Mouse (Mus musculus): ENCODE measurements around the gene Lrrfip1.

Gene Lrrfip1

GRCm38 (mm10) chr1:90999911-91000601 is 1.5 kb downstream of the Lrrfip1 start:
- no peak for DNase-seq

- DNase-seq: no peak
Observed at GRCm38 (mm10) chr1:91001101-91001500, 2.6 kb downstream of the Lrrfip1 start.

- no peak for DNase-seq
Observed at GRCm38 (mm10) chr1:91001871-91002539, 3.5 kb downstream of the Lrrfip1 start.

- DNase-seq: no peak
Observed at GRCm38 (mm10) chr1:91002641-91003040, 4.1 kb downstream of the Lrrfip1 start.

DNA sequence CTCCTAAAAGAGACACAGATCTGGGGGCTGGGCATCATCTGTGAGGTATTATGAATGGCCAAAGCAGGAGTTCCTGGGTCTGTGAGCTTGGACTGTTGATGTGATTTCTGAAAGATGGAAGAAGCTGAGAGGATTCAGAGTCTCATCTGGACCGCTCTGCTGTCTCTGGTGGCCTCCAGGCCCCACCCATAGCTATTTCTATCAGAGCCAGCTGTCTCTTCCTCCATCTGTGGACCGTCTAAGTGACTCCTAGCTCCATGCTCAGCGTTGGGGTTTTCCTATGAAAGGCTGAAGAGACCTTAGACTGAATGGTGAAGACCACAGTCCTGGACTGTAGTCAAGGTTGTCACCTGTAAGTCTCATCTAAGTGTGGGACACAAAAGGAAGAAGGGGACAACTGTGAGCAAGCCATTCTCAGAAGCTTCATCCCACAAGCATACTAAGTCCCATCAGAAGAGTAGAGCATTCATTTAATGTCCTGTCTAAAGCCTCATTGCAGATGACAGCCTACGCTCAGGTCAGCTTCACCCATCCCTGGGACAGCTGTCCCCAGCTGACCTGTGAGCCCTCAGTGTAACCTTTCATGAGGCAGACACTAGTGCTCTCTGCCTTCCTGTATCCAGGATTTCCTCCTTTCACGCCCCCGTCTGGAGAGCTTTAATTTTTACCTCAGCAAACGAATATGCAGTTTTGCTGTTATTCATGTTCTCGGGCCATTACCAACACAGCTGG is 5.2 kb downstream of the Lrrfip1 start:
- DNase-seq: no peak

GRCm38 (mm10) chr1:91006037-91006436 is 7.5 kb downstream of the Lrrfip1 start:
- no peak for DNase-seq

GRCm38 (mm10) chr1:91006708-91007107 is 8.2 kb downstream of the Lrrfip1 start:
- DNase-seq: no peak

- no peak for DNase-seq
Observed at GRCm38 (mm10) chr1:91008147-91008682, 9.7 kb downstream of the Lrrfip1 start.

DNA sequence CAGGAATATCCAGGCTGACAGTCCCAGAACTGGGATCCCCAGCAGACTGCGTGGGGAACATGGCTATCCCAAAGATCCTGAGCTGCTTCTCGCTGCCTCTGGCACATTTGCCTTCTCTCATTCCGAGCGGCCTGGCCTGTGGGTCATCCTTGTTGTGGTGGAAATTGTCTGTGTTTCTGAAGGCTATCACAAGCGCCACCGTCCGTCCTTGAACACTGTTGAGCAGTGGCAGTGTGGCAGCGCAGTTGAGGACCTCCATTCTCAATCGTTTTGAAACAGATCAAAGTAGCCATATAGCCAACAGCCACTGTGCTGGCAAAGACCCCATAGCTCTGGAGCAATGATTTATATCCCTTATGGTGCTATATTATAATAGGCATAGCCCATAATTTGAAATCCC is 10.2 kb downstream of the Lrrfip1 start:
- no peak for DNase-seq

DNA sequence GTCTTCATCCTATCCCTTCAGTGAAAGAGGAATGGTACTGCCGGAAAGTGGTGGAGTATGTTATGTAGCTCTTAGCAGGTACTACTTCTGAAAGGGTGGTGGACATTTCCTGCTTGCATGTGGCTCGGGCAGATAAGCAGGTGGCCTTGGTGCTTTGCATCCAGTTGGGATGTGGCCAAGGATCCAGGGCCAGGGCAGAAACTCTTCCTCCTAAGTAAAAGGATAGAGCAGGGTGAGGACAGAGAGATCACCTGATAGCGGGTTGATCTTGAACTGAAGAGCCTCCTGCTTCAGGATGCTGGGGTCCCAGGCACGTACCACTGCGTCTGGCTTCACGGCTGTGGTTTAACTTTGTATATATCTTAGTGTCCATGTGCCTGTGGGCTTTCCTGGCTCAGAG is 10.7 kb downstream of the Lrrfip1 start:
- DNase-seq: no peak

GRCm38 (mm10) chr1:91010216-91010615 is 11.7 kb downstream of the Lrrfip1 start:
- DNase-seq: no peak

DNA sequence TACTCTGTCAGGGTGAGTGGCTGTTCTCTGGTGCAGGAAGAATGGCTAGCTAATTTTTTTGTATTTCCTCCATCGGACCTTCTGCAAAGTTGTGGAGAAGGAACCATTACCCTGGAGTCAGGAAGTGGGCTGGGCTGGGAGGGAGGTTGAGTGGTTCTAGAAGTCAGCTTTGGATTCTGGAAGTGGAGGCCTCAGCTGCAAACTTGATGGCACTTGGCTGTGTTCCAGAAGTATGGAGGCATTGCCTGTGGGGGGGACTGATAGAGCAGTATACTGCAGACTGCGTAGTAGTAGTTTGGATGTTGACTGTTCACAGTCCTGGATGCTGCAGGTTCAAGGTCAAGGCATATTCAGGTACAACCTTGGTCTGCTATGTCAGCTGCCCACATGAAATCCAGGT is 12.2 kb downstream of the Lrrfip1 start:
- DNase-seq: no peak

GRCm38 (mm10) chr1:91011336-91011735 is 12.8 kb downstream of the Lrrfip1 start:
- no peak for DNase-seq

DNA sequence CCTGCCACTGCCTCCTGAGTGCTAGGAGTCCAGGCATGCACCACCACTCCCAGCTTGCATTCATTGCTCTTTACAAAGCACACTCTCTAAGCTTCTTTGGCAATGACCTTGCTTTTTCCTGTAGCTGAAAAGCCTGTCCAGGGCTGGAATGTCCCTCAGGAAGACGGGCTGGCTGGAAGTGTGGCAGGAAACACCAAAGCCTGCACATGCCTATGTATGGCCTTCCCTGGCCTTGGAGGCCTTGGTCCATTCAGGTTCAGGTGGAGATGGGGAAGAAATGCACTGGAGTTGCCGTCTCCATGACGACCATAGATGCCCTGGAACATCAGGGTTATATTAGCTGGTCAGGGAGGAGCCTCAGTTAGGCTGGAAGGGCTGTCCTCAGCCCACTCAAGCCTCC is 15.3 kb downstream of the Lrrfip1 start:
- DNase-seq: peak; percentile 27

DNA sequence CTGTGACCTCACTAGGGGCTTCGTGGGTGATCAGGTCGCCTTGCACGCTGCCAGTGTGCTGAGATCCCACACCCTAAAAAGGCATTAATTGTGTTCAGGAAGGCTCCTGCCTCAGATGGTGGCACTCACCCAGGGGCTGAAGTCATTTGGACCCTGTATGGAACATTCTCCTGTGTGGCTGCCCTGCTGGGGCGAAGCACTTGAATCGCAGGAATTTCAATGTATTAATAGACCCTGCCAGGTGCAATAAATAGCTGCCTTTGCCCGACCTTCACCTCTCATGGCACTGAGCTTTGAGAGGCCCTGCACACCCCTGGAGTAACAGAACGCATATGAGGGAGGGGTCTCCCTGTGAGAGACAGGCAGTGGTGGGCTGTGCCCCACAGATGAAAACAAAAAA is 17.0 kb downstream of the Lrrfip1 start:
- DNase-seq: peak; percentile 29

DNA sequence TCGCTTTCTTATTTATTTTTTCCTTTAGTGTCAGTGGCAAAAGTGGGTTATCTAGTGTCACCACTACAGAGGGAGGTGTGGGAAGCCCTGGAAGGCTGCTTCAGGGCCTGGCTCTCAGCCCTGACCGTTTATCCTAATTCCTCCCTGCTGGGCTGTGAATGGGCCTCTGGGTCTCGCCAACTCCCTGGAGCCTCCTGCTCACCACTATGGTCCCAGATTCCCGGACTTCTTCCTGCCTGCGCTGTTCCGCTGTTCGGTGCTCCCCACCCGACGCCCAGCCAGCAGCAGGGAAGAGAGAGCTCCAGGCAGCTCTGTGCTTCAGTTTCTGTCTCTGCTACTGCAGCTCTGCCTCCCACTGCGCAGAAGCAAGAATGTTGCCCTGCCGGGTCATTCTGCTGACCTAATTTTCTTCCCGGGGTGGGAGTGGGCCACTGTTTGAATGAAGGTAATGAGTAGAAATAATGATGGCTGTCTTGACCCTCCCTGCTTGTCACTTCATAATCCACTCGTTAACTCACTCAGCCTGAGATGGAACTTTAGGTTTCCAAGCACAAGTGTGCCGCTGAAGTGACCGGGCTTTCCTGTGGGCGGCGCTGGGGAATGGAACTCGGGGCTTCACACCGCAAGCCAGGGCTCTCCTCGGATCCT is 18.7 kb downstream of the Lrrfip1 start:
- DNase-seq: peak; percentile 40

GRCm38 (mm10) chr1:91019346-91019745 is 20.8 kb downstream of the Lrrfip1 start:
- DNase-seq: no peak

DNA sequence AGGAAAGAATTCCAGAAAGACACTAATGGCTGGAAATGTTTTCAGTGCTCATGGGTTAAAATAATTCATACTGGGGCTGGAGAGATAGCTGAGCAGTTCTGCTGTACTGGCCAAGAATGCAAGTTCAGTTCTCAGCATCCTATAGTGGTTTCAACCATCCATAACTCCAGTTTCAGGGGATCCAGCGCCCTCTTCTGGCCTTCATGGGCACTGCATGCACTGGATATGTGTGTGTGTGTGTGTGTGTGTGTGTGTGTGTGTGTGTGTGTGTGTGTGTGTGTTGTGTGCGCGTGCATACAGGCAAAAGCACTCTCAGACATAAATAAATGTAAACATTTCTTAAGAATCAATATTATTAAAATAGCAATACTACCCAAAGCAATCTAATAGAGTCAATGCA is 22.8 kb downstream of the Lrrfip1 start:
- no peak for DNase-seq

- DNase-seq: no peak
Observed at GRCm38 (mm10) chr1:91022157-91022895, 23.8 kb downstream of the Lrrfip1 start.

GRCm38 (mm10) chr1:91023230-91023629 is 24.7 kb downstream of the Lrrfip1 start:
- DNase-seq: no peak

GRCm38 (mm10) chr1:91023960-91024359 is 25.4 kb downstream of the Lrrfip1 start:
- DNase-seq: no peak

- no peak for DNase-seq
Observed at GRCm38 (mm10) chr1:91024464-91024863, 25.9 kb downstream of the Lrrfip1 start.

Data from kidney, adult 11 months (tissue).